Mouse (Mus musculus): ENCODE measurements around the gene Creb3. TPM values are rescaled to one million over a fixed set of nuclear protein-coding genes. Genes with fewer than 3 reads are reported as not detected.
"Not testable (repeated sequence)": the region's sequence is repeated elsewhere in the genome, so short reads cannot be mapped to it uniquely, and the experiment has no call there.

Gene Creb3
- polyA plus RNA-seq, 1 experiment from 2014 or later = 22.3 TPM

DNA sequence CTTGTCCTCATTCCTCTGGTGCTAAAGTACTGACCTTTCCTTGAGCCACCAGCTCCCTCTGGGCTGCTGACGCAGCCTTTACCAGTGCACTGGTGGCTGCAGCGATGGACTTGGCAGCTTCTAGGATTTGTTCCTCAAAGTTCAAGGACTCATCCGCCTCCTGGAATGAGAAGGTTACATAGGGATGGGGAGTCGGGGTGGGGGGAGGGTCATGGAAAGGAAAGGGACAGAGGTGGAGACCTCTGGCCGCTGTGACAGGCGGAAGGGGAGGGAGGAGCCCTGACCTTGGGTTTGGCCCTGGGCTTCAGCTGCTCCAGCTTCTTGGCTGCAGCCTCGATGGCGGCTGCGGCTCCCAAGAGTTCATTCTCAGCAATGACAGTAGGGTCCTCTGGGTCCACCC, 28.9 kb upstream of the Creb3 start:
- no peaks in the 10 kb centered on the region for H3K27me3 ChIP-seq
- no peak for ATAC-seq (ENCODE audit: insufficient read depth)

DNA sequence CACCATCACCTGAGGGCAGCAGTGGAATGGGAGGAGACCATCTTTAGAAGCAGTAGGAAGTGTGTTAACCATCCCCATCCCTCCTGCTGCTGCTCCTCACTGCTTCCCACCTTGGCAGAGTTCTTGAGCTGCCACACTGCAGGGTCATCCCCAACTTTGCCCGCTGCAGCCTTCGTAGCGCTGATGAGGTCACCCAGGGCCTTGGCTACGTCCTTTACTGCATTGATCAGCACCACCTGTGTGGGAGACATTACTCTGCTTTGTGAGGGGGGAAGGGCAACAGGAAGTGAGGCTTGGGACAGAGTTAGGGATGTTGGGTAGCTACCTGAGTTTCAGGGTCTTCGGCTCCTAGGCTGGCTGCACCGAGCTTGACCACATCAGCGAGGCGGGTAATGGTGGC, 26.5 kb upstream of the Creb3 start:
- Histone ChIP-seq H3K9ac (no peak overlapping the region), H3K27ac (replicated peaks) (no peak overlapping the region), H3K4me3 (replicated peaks) (no peak overlapping the region), H3K36me3 (replicated peaks) (peaks cover 100% of the 10 kb centered on the region), H3K4me1 (replicated peaks) (peaks cover 2% of the 10 kb centered on the region; the same call in 1 of the 2 replicates), H3K27me3 (no peaks in the 10 kb centered on the region), H3K4me2 (no peak overlapping the region), H3K9me3 (replicated peaks) (no peaks in the 10 kb centered on the region)
- WGBS (ENCODE audit: insufficient replicate concordance) = 87% methylated on average over 8 of the region's 8 CpGs
- no peak for ATAC-seq (ENCODE audit: insufficient read depth)

More for the DNA sequence above, 28.9 kb upstream of the Creb3 start:
- Histone ChIP-seq H3K9me3 (replicated peaks) (no peaks in the 10 kb centered on the region), H3K27ac (replicated peaks) (no peak overlapping the region), H3K36me3 (replicated peaks) (peaks cover 83% of the 10 kb centered on the region), H3K9ac (no peak overlapping the region), H3K4me1 (replicated peaks) (peaks cover 10% of the 10 kb centered on the region), H3K4me3 (replicated peaks) (no peak overlapping the region), H3K4me2 (no peak overlapping the region)
- 84% methylated on average over 9 of the region's 9 CpGs for WGBS (ENCODE audit: insufficient replicate concordance)

DNA sequence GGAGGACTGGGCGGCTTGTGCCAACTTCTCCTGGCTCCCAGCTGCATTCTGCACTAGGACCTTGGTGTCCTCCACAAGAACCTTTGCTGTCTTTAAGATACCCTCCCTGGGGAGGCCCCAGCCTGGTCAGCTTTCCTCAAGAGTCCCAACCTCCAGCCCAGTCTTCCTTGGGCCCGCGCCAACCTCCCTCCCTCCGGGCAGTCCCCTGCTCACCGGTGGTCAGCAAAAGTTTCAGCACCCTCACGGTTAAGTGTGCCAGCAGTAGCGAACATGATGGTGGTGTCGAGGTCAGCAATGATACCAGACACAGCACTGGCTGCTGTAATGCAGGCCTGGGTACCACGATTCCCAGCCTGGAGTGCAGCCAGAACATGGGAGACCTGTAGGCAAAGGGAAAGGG, 26.1 kb upstream of the Creb3 start:
- Histone ChIP-seq H3K4me3 (replicated peaks) (no peak overlapping the region), H3K4me2 (no peak overlapping the region), H3K27ac (replicated peaks) (no peak overlapping the region), H3K9ac (no peak overlapping the region), H3K36me3 (replicated peaks) (peaks cover 100% of the 10 kb centered on the region), H3K9me3 (replicated peaks) (no peaks in the 10 kb centered on the region), H3K27me3 (no peaks in the 10 kb centered on the region), H3K4me1 (replicated peaks) (no peaks in the 10 kb centered on the region)
- no peak for ATAC-seq (ENCODE audit: insufficient read depth)
- WGBS (ENCODE audit: insufficient replicate concordance) = 91% methylated on average over 9 of the region's 9 CpGs

DNA sequence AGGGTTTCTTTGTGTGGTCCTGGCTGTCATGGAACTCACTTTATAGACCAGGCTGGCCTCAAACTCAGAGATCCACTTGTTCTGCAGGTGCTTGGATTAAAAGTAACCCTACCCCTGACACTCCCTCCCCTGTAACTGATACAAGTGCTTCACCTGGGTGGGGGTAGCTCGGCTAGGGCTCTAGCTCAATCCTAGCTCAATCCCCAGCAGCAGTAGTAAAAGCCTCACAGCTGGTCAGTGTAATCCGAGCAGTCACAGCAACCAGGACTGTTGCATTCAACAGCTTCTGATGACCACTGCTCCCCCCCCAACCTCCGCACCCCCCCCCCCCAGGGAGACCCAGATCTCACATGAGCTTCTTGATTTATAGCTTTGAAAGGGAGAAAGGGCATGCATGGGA, 20.1 kb upstream of the Creb3 start:
- Histone ChIP-seq H3K27ac (replicated peaks) (no peak overlapping the region), H3K9me3 (replicated peaks) (no peaks in the 10 kb centered on the region), H3K4me1 (replicated peaks) (no peaks in the 10 kb centered on the region), H3K36me3 (replicated peaks) (peaks cover 100% of the 10 kb centered on the region), H3K4me2 (no peak overlapping the region), H3K9ac (no peak overlapping the region), H3K27me3 (no peaks in the 10 kb centered on the region), H3K4me3 (replicated peaks) (no peak overlapping the region)
- no peak for ATAC-seq (ENCODE audit: insufficient read depth)
- WGBS (ENCODE audit: insufficient replicate concordance) = 92% methylated on average over 3 of the region's 3 CpGs

DNA sequence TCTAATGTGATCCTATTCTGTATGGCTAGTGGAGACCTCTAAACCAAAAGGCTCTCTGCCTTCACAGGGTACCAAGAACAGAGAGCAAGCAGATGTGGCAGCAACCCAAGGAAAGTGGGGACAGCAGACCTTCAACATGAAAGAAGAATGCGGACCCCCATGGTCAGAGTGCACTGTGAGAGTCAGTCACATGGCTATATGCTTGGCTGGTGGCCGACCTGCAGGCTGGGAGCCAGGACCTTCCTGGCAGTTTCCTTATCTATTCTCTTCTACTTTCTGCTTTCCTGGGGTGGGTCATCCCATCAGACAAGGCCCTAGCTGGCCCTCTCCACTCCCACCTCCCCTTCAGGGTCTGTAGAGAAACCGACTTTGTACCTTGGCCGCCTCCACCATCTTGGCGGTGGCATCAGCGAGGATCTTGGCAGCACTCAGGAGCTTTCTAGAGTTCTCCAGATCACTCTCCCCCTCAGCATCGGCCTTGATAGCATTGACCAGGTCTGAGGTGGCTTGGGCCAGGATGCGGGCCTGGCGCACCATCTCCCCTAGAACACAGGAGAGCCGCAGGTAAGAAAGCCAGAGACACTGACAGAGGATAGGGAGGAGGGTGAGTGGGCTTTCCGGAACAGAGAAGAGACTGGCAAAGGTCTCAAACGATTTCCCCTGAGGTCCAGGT, 15.6 kb upstream of the Creb3 start:
- Histone ChIP-seq H3K4me3 (replicated peaks) (no peak overlapping the region), H3K4me1 (replicated peaks) (no peaks in the 10 kb centered on the region), H3K4me2 (no peak overlapping the region), H3K9me3 (replicated peaks) (no peaks in the 10 kb centered on the region), H3K27me3 (no peaks in the 10 kb centered on the region), H3K9ac (no peak overlapping the region), H3K27ac (replicated peaks) (no peak overlapping the region), H3K36me3 (replicated peaks) (peaks cover 100% of the 10 kb centered on the region)
- ATAC-seq (ENCODE audit: insufficient read depth) = no peak
- 88% methylated on average over 12 of the region's 12 CpGs for WGBS (ENCODE audit: insufficient replicate concordance)

DNA sequence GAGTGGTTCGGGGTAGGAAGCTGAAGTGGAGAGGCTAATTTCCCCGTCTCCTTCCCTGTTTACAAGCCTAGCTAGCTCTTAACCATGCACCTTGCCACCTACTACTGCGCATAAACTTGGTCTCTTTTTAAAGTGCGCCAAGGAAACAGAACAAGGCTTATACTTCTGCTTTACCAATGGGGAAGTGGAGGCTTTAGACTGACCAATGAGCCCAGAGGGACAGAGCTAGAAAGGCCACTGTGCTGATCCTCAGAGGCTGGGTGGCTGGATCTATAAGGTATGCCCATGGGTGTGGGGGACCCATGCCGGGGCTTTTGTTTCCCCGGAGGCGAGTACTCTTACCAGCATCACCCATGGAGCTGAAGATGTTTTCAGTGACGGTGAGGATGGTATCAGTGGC, 15.0 kb upstream of the Creb3 start:
- WGBS (ENCODE audit: insufficient replicate concordance) = 87% methylated on average over 8 of the region's 8 CpGs
- no peak overlapping the region for H3K4me2 ChIP-seq

DNA sequence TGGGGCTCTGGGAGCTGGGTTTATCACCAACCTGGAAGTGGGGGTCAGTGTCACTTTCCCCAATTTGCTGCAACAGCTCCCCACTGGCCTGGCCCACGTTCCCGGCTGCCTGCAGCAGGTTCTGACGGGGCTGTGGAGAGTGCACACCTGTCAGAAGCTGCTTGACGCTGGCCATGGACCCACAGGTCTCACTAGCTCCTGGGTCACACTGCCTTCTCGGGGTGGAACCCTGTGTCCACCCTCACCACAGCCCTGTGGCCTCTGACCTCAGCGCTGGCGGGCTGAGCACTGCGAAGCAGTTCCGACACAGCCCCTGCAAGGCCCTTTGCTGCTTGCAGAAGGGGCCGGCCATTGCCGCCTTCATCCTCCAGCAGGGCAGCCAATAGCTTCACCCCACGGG, 13.1 kb upstream of the Creb3 start:
- no peak overlapping the region for H3K4me3 ChIP-seq (replicated peaks)
- H3K4me2 ChIP-seq = no peak overlapping the region
- 90% methylated on average over 12 of the region's 12 CpGs for WGBS (ENCODE audit: insufficient replicate concordance)
- H3K4me1 ChIP-seq (replicated peaks) = no peaks in the 10 kb centered on the region
- H3K9me3 ChIP-seq (replicated peaks) = 0 out of 2 replicates have a peak, but pooled peaks cover 8% of the 10 kb centered on the region
- no peak overlapping the region for H3K9ac ChIP-seq
- ATAC-seq (ENCODE audit: insufficient read depth) = no peak
- peaks cover 100% of the 10 kb centered on the region for H3K36me3 ChIP-seq (replicated peaks)
- H3K27ac ChIP-seq (replicated peaks) = no peak overlapping the region
- H3K27me3 ChIP-seq = no peaks in the 10 kb centered on the region

More for the DNA sequence above, 15.0 kb upstream of the Creb3 start:
- Histone ChIP-seq H3K4me1 (replicated peaks) (no peaks in the 10 kb centered on the region), H3K9me3 (replicated peaks) (0 out of 2 replicates have a peak, but pooled peaks cover under 1% of the 10 kb centered on the region), H3K27me3 (no peaks in the 10 kb centered on the region), H3K4me3 (replicated peaks) (no peak overlapping the region), H3K36me3 (replicated peaks) (peaks cover 100% of the 10 kb centered on the region), H3K9ac (no peak overlapping the region), H3K27ac (replicated peaks) (no peak overlapping the region)
- ATAC-seq (ENCODE audit: insufficient read depth) = no peak

DNA sequence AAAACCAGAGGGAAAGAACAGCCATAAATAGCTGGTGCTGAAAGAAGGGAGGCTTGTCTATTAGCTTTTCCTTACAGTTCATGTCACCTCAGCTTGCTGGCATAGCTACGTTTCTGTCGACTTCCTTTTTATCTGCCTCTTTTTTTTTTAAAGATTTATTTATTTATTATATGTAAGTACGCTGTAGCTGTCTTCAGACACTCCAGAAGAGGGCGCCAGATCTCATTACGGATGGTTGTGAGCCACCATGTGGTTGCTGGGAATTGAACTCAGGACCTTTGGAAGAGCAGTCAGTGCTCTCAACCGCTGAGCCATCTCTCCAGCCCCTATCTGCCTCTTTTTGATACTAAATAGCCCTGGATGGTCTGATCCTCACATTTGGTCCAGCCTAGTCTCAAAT, 10.3 kb upstream of the Creb3 start:
- peaks cover 100% of the 10 kb centered on the region for H3K36me3 ChIP-seq (replicated peaks)
- H3K9ac ChIP-seq; H3K27me3 ChIP-seq; H3K27ac ChIP-seq (replicated peaks); H3K4me1 ChIP-seq (replicated peaks); ATAC-seq (ENCODE audit: insufficient read depth); H3K9me3 ChIP-seq (replicated peaks); H3K4me2 ChIP-seq; H3K4me3 ChIP-seq (replicated peaks): not testable (repeated sequence)
- WGBS (ENCODE audit: insufficient replicate concordance) = 90% methylated on average over 6 of the region's 6 CpGs

DNA sequence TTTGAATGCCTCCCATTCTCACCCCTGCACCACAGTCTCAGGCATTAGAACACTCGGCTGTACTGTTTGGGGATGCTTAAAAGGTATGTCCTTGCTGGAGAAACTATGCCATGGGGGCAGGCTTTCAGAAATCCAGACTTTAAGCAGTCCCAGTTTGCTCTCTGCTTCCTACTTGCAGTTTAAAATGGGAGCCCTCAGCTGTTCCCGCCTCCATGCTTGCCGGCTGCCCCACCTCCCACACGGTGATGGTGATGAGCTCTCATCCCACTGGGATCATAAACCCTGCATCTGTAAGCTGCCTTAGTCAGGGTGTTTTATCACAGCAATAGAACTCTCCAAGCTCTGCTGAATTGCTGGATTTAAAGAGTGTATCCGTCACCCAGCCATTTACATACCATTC, 9.7 kb upstream of the Creb3 start:
- no peaks in the 10 kb centered on the region for H3K27me3 ChIP-seq
- no peak overlapping the region for H3K9ac ChIP-seq
- no peak overlapping the region for H3K4me2 ChIP-seq
- no peak overlapping the region for H3K4me3 ChIP-seq (replicated peaks)
- H3K9me3 ChIP-seq (replicated peaks) = 0 out of 2 replicates have a peak, but pooled peaks cover 8% of the 10 kb centered on the region
- 91% methylated on average over 5 of the region's 5 CpGs for WGBS (ENCODE audit: insufficient replicate concordance)
- no peak overlapping the region for H3K27ac ChIP-seq (replicated peaks)
- H3K4me1 ChIP-seq (replicated peaks) = peaks cover 11% of the 10 kb centered on the region
- no peak for ATAC-seq (ENCODE audit: insufficient read depth)
- peaks cover 100% of the 10 kb centered on the region for H3K36me3 ChIP-seq (replicated peaks)

DNA sequence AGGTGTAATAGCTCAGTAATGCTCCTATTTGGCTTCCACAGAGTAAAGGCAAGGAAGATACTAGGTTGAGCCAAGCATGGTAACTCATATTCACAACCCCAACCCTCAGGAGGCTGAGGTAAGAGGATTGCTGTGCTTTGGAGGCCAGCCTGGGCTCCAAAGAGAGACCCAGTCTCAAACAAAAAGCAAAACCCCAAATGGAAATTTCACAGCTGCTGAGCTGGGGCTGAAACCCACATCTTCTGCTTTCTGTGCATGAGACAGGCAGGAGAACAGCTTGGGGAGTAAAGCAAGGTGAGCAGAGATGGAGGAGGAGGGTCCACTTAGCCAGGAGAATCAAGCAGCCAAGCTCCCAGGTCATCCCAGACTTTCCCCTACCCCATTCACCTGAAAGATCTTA, 8.2 kb upstream of the Creb3 start:
- H3K4me1 ChIP-seq (replicated peaks) = peaks cover 25% of the 10 kb centered on the region

DNA sequence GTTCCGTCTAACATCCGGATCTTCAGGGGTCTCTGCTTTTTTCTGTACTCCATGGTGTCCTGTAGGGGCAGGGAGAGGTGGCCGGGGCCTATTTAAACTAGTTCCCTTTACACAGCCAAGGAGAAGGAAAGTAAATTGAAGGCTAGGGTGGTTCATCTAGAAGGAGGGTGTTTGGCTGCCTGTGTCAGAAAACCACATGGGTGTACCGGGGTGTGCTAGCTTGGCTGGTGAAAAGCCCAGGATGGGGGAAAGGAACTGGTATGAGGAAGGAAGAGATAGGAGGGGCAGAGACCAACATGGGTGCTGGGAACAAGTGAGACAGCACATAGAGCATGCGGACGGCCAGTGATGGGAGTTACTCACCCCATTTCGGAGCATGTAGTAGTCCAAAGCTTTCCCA, 6.2 kb upstream of the Creb3 start:
- H3K4me1 ChIP-seq (replicated peaks) = peaks cover 46% of the 10 kb centered on the region
- H3K4me3 ChIP-seq (replicated peaks) = no peak overlapping the region
- H3K9me3 ChIP-seq (replicated peaks) = 0 out of 2 replicates have a peak, but pooled peaks cover 8% of the 10 kb centered on the region
- H3K9ac ChIP-seq = no peak overlapping the region
- ATAC-seq (ENCODE audit: insufficient read depth) = no peak
- H3K4me2 ChIP-seq = no peak overlapping the region
- 72% methylated on average over 7 of the region's 7 CpGs for WGBS (ENCODE audit: insufficient replicate concordance)
- no peaks in the 10 kb centered on the region for H3K27me3 ChIP-seq
- peaks cover 75% of the 10 kb centered on the region for H3K36me3 ChIP-seq (replicated peaks)
- H3K27ac ChIP-seq (replicated peaks) = no peak overlapping the region

More for the DNA sequence above, 8.2 kb upstream of the Creb3 start:
- H3K27ac ChIP-seq (replicated peaks) = no peak overlapping the region
- no peak overlapping the region for H3K4me2 ChIP-seq
- H3K27me3 ChIP-seq = no peaks in the 10 kb centered on the region
- peaks cover 92% of the 10 kb centered on the region for H3K36me3 ChIP-seq (replicated peaks)
- 0 out of 2 replicates have a peak, but pooled peaks cover 8% of the 10 kb centered on the region for H3K9me3 ChIP-seq (replicated peaks)
- no peak for ATAC-seq (ENCODE audit: insufficient read depth)
- no peak overlapping the region for H3K4me3 ChIP-seq (replicated peaks)
- H3K9ac ChIP-seq = no peak overlapping the region
